Mouse (Mus musculus) stomach, postnatal 0 days (tissue): Measurements from ENCODE around the gene Eid3.

ENCODE experiments used
- CTCF ChIP-seq: IDR thresholded peaks from 2 replicates; pipeline ENCODE4 v1.5.1; 2016; ENCODE audit warnings: antibody characterized with exemption, low read depth, mild to moderate bottlenecking, moderate library complexity
- EP300 ChIP-seq: optimal IDR thresholded peaks from 2 replicates; pipeline ENCODE3; 2016; ENCODE audit warnings: antibody characterized with exemption

DNA sequence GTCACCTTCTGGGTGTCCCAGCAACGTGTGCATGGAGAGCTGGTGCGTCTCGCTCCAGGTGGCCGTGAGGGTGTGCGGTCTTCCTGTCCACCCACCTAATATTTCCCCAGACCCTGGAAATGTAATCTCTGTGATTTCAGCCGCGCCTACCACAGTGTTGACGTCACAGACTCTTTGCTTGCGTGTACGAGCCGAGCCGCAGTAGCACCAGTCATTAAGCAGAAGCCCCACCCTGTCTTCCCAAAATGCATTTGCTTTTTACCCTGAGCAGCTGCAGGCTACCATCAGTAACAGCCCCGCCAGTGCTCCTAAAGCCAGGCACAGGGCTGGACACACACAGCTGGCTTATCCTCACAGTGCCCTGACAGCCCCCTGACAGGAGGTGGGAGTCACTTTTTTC, 31.5 kb downstream of the Eid3 start:
- TF ChIP-seq CTCF (no peak), EP300 (no peak)
